Mouse (Mus musculus) left cerebral cortex, postnatal 4 days (tissue): ENCODE measurements at regions not wholly inside any gene's neighbourhood (a gene's known extent, or its start where the extent isn't known, plus 50 kb on each side); places are given as distances from the start of the nearest gene placed in this dataset.
A peak's percentile ranks its signal among the peaks of the same experiment; 100 is the strongest.

Source experiments
- DNase-seq: peaks from one replicate; pipeline ENCODE4 v3.0.0-alpha.2; 2022
- intact Hi-C: fragments of 180-260 bp; cut with DNase I; formaldehyde crosslinking; loops from one replicate; pipeline ENCODE4 v1.15.1; 2025

GRCm38 (mm10) chr4:26016071-26016470 lies 216.0 kb upstream of the Fut9 start:
- no peak for DNase-seq
- intact Hi-C loops = no loop called here

GRCm38 (mm10) chr4:26000364-26000763 lies 200.3 kb upstream of the Fut9 start:
- peak; percentile 9 for DNase-seq
- intact Hi-C loops = no loop called here

- intact Hi-C loops = no loop called here
- no peak for DNase-seq
These were observed 198.5 kb upstream of the Fut9 start for GRCm38 (mm10) chr4:25998561-25998960.

GRCm38 (mm10) chr4:25955696-25956348 lies 155.8 kb upstream of the Fut9 start:
- no peak for DNase-seq
- intact Hi-C loops = no loop called here

- intact Hi-C loops = no loop called here
- no peak for DNase-seq
These were observed 132.5 kb upstream of the Fut9 start for GRCm38 (mm10) chr4:25932546-25932945.

GRCm38 (mm10) chr4:25895381-25895980 lies 95.4 kb upstream of the Fut9 start:
- intact Hi-C loops = no loop called here
- DNase-seq = no peak

GRCm38 (mm10) chr4:25891888-25892661 lies 92.0 kb upstream of the Fut9 start:
- DNase-seq = no peak
- intact Hi-C loops = no loop called here
